Mouse (Mus musculus) intestine, embryonic 14.5 days (tissue): ENCODE measurements around the gene Mafg. TPM values are rescaled to one million over a fixed set of nuclear protein-coding genes. Genes with fewer than 3 reads are reported as not detected.
"Not testable (repeated sequence)": the region's sequence is repeated elsewhere in the genome, so short reads cannot be mapped to it uniquely, and the experiment has no call there.

Experiments
- ATAC-seq: fragments of 200-750 bp; cut with Nextera tagmentation; replicated peaks from 2 replicates; pipeline ENCODE4 v1.8.0; 2017; ENCODE audit warnings: low read depth, moderate number of reproducible peaks, moderate TSS enrichment, moderate library complexity; ENCODE audit not compliant: low FRiP score, low TSS enrichment
- DNase-seq: peaks from one replicate; pipeline ENCODE4 v3.0.0-alpha.2; 2018; ENCODE audit warnings: low spot score
- H3K27ac ChIP-seq: fragments of 300-500 bp; sonication (generic); 2 replicates; pipeline ENCODE4 v1.5.1; 2014; ENCODE audit warnings: low read depth, mild to moderate bottlenecking, control low read depth
- H3K27me3 ChIP-seq: fragments of 300-500 bp; sonication (generic); replicated peaks from 2 replicates; pipeline ENCODE4 v1.6.1; 2014; ENCODE audit warnings: low read length, control low read depth; ENCODE audit not compliant: control insufficient read depth, insufficient read depth
- H3K36me3 ChIP-seq: fragments of 300-500 bp; sonication (generic); 2 replicates; pipeline ENCODE4 v1.6.1; 2014; ENCODE audit warnings: low read length, control low read depth; ENCODE audit not compliant: control insufficient read depth, insufficient read depth
- H3K4me1 ChIP-seq: fragments of 300-500 bp; sonication (generic); replicated peaks from 2 replicates; pipeline ENCODE4 v1.6.1; 2014; ENCODE audit warnings: low read length, control low read depth, mixed read lengths; ENCODE audit not compliant: control insufficient read depth, insufficient read depth
- H3K4me2 ChIP-seq: fragments of 300-500 bp; sonication (generic); 2 replicates; pipeline ENCODE4 v1.6.1; 2014; ENCODE audit warnings: low read length
- H3K4me3 ChIP-seq: fragments of 300-500 bp; sonication (generic); 2 replicates; pipeline ENCODE4 v1.5.1; 2014; ENCODE audit warnings: low read depth, low read length, control low read depth, mixed read lengths
- H3K9ac ChIP-seq: fragments of 300-500 bp; sonication (generic); 2 replicates; pipeline ENCODE4 v1.6.1; 2014; ENCODE audit warnings: mild to moderate bottlenecking, low read length
- H3K9me3 ChIP-seq: fragments of 300-500 bp; sonication (generic); 2 replicates; pipeline ENCODE4 v1.6.1; 2016; ENCODE audit warnings: low read length, control low read depth; ENCODE audit not compliant: control insufficient read depth
- WGBS: fragments of 180-500 bp; shearing (Covaris S2); extraction: QIAGEN DNeasy Blood & Tissue Kit; methylation state at CpG from one replicate; pipeline ENCODE4 v1.1.7; 2014; 5-methylcytosine and 5-hydroxymethylcytosine counted together
- polyA plus RNA-seq: library from polyadenylated mRNA; unstranded; fragments of >200 nt; fragmentation: Nextera tagmentation; extraction: Ambion mirVana; gene quantifications from 2 replicates; pipeline ENCODE4 v1.2.1, GENCODE M21; 2014

Gene Mafg
- 20.1 and 25.0 TPM in 2 replicates for polyA plus RNA-seq

GRCm38 (mm10) chr11:120633520-120634343, at the start of gene Mafg:
Gene Mafg, minus strand, starts transcription at chr11:120633600.
- Histone ChIP-seq H3K9me3 (no peaks in the 10 kb centered on the region), H3K4me2 (peak within 1 kb of the TSS; percentile 81), H3K4me1 (peaks cover 20% of the 10 kb centered on the region), H3K9ac (peak within 1 kb of the TSS; percentile 88), H3K4me3 (peak within 1 kb of the TSS; percentile 83), H3K27ac (peak within 1 kb of the TSS; percentile 84), H3K27me3 (no peaks in the 10 kb centered on the region), H3K36me3 (peaks cover 9% of the 10 kb centered on the region)
- ATAC-seq: peak; percentile 88
- DNase-seq: peak; percentile 94
- WGBS: 11% methylated on average over 58 of the region's 58 CpGs

- Histone ChIP-seq H3K27me3 (no peaks in the 10 kb centered on the region), H3K4me2 (no peak overlapping the region), H3K27ac (no peak overlapping the region), H3K4me3 (no peak overlapping the region), H3K9me3 (no peaks in the 10 kb centered on the region), H3K4me1 (no peaks in the 10 kb centered on the region), H3K36me3 (peaks cover 64% of the 10 kb centered on the region), H3K9ac (no peak overlapping the region)
- DNase-seq (no peak), ATAC-seq (no peak)
- 86% methylated on average over 5 of the region's 5 CpGs for WGBS
These were observed 49.3 kb upstream of the Mafg start for GRCm38 (mm10) chr11:120682683-120683082.

GRCm38 (mm10) chr11:120679909-120680308, 46.5 kb upstream of the Mafg start:
- no peak overlapping the region for H3K27ac ChIP-seq
- H3K4me3 ChIP-seq: no peak overlapping the region
- no peaks in the 10 kb centered on the region for H3K4me1 ChIP-seq
- ATAC-seq (no peak), DNase-seq (no peak)
- no peak overlapping the region for H3K9ac ChIP-seq
- no peaks in the 10 kb centered on the region for H3K9me3 ChIP-seq
- no peak overlapping the region for H3K4me2 ChIP-seq
- H3K27me3 ChIP-seq: no peaks in the 10 kb centered on the region
- WGBS: 83% methylated on average over 3 of the region's 3 CpGs
- H3K36me3 ChIP-seq: peaks cover 64% of the 10 kb centered on the region

GRCm38 (mm10) chr11:120676951-120677350, 43.6 kb upstream of the Mafg start:
- H3K4me1 ChIP-seq: no peaks in the 10 kb centered on the region; the same call in 1 of the 2 replicates
- H3K4me3 ChIP-seq: no peak overlapping the region
- peaks cover 51% of the 10 kb centered on the region for H3K36me3 ChIP-seq
- WGBS: 85% methylated on average over 4 of the region's 4 CpGs
- no peaks in the 10 kb centered on the region for H3K9me3 ChIP-seq
- no peak overlapping the region for H3K27ac ChIP-seq
- no peak for ATAC-seq
- H3K4me2 ChIP-seq: no peak overlapping the region
- no peak for DNase-seq
- H3K9ac ChIP-seq: no peak overlapping the region
- no peaks in the 10 kb centered on the region for H3K27me3 ChIP-seq

- not testable (repeated sequence) for H3K9ac ChIP-seq, ATAC-seq, H3K9me3 ChIP-seq, H3K4me1 ChIP-seq, H3K27me3 ChIP-seq, H3K27ac ChIP-seq, H3K4me2 ChIP-seq, H3K4me3 ChIP-seq, DNase-seq
- H3K36me3 ChIP-seq: peaks cover 45% of the 10 kb centered on the region
- WGBS: 82% methylated on average over 4 of the region's 5 CpGs
These were observed 42.5 kb upstream of the Mafg start for GRCm38 (mm10) chr11:120675875-120676274.

GRCm38 (mm10) chr11:120673594-120674122, 40.3 kb upstream of the Mafg start:
- peaks cover 26% of the 10 kb centered on the region for H3K36me3 ChIP-seq
- H3K27me3 ChIP-seq: no peaks in the 10 kb centered on the region
- peak overlapping the region; percentile 72 for H3K9ac ChIP-seq
- no peaks in the 10 kb centered on the region; the same call in 1 of the 2 replicates for H3K4me1 ChIP-seq
- peak overlapping the region; percentile 56 for H3K4me2 ChIP-seq
- peak overlapping the region; percentile 66 for H3K4me3 ChIP-seq
- peak; percentile 10; the same call in 1 of the 2 replicates for ATAC-seq
- peak overlapping the region; percentile 84 for H3K27ac ChIP-seq
- DNase-seq: no peak
- 36% methylated on average over 12 of the region's 12 CpGs for WGBS
- no peaks in the 10 kb centered on the region for H3K9me3 ChIP-seq

- 0 out of 2 replicates have a peak, but pooled peaks cover 20% of the 10 kb centered on the region for H3K36me3 ChIP-seq
- under 1% methylated on average over 78 of the region's 83 CpGs for WGBS
These were observed 39.5 kb upstream of the Mafg start, which contains the start of gene Aspscr1 for GRCm38 (mm10) chr11:120672687-120673593. Gene Aspscr1, plus strand, starts transcription at chr11:120672973.

GRCm38 (mm10) chr11:120666617-120667016, 33.2 kb upstream of the Mafg start:
- Histone ChIP-seq H3K36me3 (no peaks in the 10 kb centered on the region), H3K9me3 (no peaks in the 10 kb centered on the region), H3K27ac (no peak overlapping the region), H3K4me1 (no peaks in the 10 kb centered on the region), H3K4me2 (no peak overlapping the region), H3K27me3 (peaks cover 20% of the 10 kb centered on the region), H3K4me3 (no peak overlapping the region), H3K9ac (no peak overlapping the region)
- ATAC-seq (no peak), DNase-seq (no peak)
- WGBS: 4% methylated on average over 3 of the region's 3 CpGs

More at GRCm38 (mm10) chr11:120672687-120673593, 39.5 kb upstream of the Mafg start, which contains the start of gene Aspscr1:
- DNase-seq (peak; percentile 95), ATAC-seq (peak; percentile 98)
- Histone ChIP-seq H3K27me3 (no peaks in the 10 kb centered on the region), H3K4me3 (peak within 1 kb of the TSS; percentile 66), H3K4me2 (peak within 1 kb of the TSS; percentile 56), H3K9ac (peak within 1 kb of the TSS; percentile 72), H3K9me3 (no peaks in the 10 kb centered on the region), H3K27ac (peak within 1 kb of the TSS; percentile 84), H3K4me1 (no peaks in the 10 kb centered on the region; the same call in 1 of the 2 replicates)
